ENCODE assay signal across 8 mouse cellular contexts in the genomic region with DNA sequence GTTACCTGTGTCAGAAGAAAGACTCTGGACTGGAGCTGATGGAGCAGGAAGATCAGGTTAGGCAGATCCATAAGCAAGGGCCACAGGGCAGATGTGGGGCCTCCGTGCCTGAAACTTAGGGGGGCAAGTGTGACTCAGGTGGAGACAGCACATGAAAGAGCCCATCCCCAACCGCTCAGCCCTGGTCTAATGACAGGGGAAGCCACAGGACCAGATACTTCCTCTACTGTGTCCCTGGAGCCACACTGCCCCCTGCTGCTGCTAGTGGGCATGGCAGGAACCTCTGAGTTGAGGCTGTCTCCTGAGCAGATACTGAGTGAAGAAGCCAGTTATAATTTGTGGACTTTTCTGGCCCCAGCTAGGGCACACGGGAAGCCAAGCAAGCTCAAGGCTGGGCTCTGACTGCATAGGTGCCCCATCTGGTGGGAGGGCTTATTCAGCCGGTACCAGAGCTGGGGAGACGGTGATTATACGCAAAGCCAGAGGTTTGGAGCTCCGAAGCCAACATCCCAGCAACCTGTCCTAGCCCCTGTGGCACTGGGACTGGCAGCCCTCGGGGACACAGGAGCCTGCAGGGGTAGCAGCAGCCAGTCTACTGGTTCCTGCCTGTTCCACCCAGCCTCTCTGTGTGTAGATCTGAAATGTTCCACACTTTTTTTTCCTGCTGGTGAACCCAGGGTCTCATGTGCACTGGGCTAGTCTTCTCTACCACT. TPM values are rescaled to one million over a fixed set of nuclear protein-coding genes. Genes with fewer than 3 reads are reported as not detected.
DNase-seq lines count a peak whose midpoint lies in the region; ATAC-seq lines count a peak whose summit lies in the region.

No protein-coding gene starts in this region.

- peak; percentile 88 for ATAC-seq in hindbrain, embryonic 16.5 days

- H3K4me2 ChIP-seq in hindbrain, embryonic 16.5 days (ENCODE audit: low read length), result no peak overlapping the region

- H3K9me3 ChIP-seq in hindbrain, embryonic 16.5 days (ENCODE audit: control insufficient read depth, low read length), result no peaks in the 10 kb centered on the region

- no peaks in the 10 kb centered on the region for H3K36me3 ChIP-seq in hindbrain, embryonic 16.5 days (ENCODE audit: control insufficient read depth, insufficient read depth, low read length)

- H3K27ac ChIP-seq in hindbrain, embryonic 16.5 days (ENCODE audit: low read depth, low read length), result no peak overlapping the region

- no peaks in the 10 kb centered on the region for H3K27me3 ChIP-seq in hindbrain, embryonic 16.5 days (replicated peaks; ENCODE audit: control insufficient read depth, insufficient read depth, low read length)

- WGBS in hindbrain, embryonic 16.5 days, result 46% methylated on average over 8 of the region's 8 CpGs

- no peak overlapping the region for H3K9ac ChIP-seq in hindbrain, embryonic 16.5 days (ENCODE audit: low read depth, low read length)

- DNase-seq in Muller cell, postnatal 12 days (ENCODE audit: inconsistent ontology term), result peak; percentile 85
- peak; percentile 92 for DNase-seq in cerebellum, adult 9-11 months
- DNase-seq in frontal cortex, postnatal 14 days (ENCODE audit: low spot score in 2 of 2), result peak; percentile 79 to 94
- DNase-seq in left cerebral cortex, adult 11 months (ENCODE audit: low spot score), result peak; percentile 82
- DNase-seq in lung, postnatal 4 days, result peak; percentile 86 to 93
- peak; percentile 86 for DNase-seq in right cerebral cortex, adult 18-20 months
- DNase-seq in urinary bladder, adult 2 months (ENCODE audit: low spot score), result peak; percentile 87

- H3K4me1 ChIP-seq in hindbrain, embryonic 16.5 days (ENCODE audit: control insufficient read depth, insufficient read depth, low read depth, low read length), result no peaks in the 10 kb centered on the region

- no peak overlapping the region for H3K4me3 ChIP-seq in hindbrain, embryonic 16.5 days (ENCODE audit: low read length)

RNA-seq across cellular contexts. Expression of gene Cdh15, which starts 17.3 kb away (rescaled TPM):
- 2.3 and 2.9 TPM in 2 replicates for polyA plus RNA-seq in hindbrain, embryonic 16.5 days (2015; fragmentation: Nextera tagmentation; extraction: Ambion mirVana)
- 0.06 and 0.09 TPM in 2 replicates for polyA plus RNA-seq in urinary bladder, adult 2 months (2012; rRNA removed)

RNA-seq across cellular contexts. Expression of gene Acsf3, which starts 55.2 kb away (rescaled TPM):
- 17.8 and 19.3 TPM in 2 replicates for polyA plus RNA-seq in hindbrain, embryonic 16.5 days (2015; fragmentation: Nextera tagmentation; extraction: Ambion mirVana)
- 14.2 and 14.4 TPM in 2 replicates for polyA plus RNA-seq in urinary bladder, adult 2 months (2012; rRNA removed)
